Mouse (Mus musculus) urinary bladder, postnatal 25 days (tissue): ENCODE results near the gene Rrp1.
"Not testable (repeated sequence)": the region's sequence is repeated elsewhere in the genome, so short reads cannot be mapped to it uniquely, and the experiment has no call there.

Experiments used
- DNase-seq: peaks from one replicate; pipeline ENCODE4 v3.0.0; 2022; ENCODE audit warnings: low spot score

Rrp1 gene

DNA sequence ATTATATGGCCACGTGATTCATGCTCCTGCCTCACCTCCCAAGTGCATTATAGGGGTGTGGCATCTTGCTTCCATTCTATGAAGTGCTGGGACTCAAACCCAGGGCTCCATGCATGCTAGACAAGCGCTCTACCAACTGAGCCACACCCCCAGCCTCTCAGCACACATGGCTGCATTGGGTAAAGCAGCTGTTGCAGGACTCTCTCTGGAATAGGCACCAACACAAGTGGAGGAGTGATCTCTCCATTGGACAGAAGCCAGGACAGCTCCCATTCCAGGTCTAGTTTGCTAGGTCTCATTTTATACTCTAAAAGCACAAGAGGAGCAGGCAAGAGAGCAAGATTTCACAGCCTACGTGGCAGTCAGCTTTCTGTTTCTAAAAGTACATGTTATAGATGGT is 29.3 kb downstream of the Rrp1 start:
- DNase-seq: no peak

DNA sequence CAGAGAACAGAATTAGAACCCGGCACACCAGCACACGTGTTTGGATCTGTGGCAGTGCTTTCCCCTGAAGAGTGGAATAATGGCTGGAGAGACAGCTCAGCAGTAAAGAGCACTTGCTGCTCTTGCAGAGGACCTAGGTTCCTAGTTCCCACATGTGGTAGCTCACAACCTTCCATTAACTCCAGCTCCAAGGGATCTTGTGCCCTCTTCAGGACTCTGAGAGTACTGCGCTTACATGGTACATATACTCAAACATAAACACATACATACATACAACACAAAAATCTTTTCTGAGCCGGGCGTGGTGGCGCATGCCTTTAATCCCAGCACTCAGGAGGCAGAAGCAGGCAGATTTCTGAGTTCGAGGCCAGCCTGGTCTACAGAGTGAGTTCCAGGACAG is 34.3 kb downstream of the Rrp1 start:
- no peak for DNase-seq

DNA sequence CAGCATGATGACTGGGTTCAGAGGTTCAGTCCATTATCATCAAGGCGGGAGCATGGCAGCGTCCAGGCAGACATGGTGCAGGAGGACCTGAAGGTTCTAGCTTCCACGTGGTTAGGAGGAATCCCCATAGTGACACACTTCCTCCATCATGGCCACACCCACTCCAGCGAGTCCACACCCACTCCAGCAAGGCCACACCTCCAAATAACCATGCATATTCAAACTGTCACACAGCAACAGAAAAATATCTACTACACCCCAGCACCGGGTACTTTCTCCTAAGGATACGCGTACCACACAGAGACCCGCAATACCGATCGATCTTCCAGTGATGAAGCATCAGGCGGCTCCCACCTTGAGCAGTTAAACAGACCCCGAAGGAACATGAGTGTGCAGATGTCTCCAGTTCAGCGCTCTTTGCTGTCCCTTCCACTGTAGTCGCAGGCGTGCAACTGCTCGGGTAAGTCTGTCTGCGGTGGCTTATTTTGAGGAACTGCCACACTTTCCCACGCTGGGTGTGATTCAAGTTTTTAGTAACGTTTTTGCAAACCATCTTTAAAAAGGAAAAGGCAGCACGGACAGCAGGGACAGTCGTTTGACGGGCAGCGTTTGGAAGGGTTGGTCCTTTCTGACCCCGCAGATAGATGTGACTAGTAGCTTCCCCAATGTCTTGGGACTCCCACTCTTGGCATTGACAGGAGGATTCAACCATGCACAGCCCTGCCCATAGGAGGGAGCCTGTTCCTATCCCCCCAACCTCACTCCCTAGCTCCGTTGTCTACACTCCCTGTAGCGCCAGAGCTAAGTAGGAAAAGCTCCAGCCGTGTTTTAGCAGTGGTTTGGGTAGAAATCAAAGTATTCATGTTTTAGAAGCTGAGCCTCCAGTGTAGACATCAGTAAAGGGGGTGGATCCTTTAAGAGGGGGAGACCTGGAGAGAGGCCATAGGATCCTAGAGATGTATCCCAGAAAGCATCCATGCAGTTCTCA is 39.9 kb downstream of the Rrp1 start:
- no peak for DNase-seq

DNA sequence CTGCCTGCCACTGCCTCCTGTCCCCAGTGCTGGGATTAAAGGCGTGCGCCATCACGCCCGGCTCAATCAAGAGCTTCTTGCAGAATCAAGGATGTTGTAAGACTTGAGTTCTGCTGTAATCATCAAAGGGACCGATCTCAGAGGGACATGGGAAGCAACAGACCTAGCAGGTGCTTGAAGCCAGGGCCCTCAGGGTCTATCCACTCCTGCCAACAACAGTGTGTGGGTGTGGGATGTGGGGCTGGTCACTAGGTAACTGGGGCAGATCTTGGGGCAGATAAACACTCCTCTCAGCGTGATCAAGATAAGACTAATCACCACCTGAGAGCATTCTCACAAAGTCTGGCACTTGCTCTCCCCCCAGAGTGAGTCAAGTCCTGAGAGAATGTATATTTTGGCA is 41.1 kb downstream of the Rrp1 start:
- DNase-seq: no peak

DNA sequence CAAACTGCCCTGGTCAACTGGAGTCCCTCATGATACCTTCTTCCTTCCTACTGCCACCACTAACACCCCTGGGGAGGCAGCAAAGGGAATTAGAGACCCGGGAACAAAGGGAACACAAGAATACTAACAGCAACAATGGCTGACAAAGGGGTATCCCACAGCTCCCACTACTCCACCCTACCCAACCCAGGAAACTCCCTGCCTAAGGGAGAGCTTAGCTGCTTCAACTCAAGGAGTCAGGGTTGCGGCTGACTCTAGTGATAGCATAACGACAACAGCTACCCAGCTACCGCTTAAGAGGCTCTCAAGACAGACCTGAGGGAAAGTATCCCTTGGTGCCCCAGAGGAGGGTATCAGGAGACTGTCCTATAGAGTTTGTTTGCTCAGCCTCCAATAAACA is 45.3 kb downstream of the Rrp1 start:
- no peak for DNase-seq

DNA sequence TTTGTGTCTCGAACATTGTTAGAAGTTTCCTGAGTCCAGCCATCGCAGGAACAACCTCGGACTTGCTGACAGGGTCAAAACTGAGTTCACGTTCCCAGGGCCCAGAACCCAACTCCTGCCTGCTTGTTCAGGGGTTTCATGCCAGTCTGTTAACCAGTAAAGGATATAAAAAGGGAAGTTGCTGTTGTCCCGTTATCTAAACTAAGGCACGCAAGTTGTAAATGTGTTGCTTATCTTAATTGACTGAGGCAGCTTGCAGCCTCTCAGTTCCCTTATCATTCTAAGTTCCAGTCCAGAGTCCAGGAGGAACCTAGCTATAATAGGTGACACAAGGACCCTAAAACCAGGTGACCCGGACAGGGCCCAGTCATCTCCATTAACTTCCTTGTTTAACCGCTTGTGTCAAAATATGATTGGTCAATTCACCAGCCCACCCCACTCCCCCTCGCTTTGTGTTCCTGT is 46.0 kb downstream of the Rrp1 start:
- DNase-seq: no peak

DNA sequence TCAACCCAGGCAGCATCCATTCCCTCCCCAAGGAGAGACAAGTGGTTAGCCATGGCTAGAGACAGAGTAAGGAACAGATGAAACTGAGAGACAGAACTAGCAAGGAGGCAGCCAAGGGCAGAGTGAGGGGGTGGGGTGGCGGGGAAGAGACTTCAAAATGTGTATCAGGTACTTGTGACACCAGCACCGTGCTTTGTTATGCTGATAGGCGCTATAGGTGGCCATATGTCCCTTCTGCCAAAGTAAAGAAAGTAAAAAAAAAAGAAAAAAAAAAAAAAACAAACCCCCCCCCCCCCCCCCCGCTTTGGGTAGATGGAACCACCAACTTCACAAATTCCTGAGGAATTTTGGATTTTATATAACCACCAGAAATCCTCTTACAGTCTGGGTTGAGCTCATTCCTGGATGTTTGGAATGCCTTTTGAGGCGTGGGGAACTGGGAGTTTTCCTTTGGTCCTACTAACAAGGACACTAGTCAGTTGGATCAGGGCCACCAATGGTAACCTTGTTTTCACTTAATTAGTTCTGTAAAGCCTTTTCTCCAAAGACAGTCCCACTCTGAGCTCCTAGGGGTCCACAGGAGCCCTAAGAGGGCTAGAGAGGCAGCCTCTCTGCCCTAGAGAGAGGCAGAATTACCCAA is 46.5 kb downstream of the Rrp1 start:
- DNase-seq: no peak

DNA sequence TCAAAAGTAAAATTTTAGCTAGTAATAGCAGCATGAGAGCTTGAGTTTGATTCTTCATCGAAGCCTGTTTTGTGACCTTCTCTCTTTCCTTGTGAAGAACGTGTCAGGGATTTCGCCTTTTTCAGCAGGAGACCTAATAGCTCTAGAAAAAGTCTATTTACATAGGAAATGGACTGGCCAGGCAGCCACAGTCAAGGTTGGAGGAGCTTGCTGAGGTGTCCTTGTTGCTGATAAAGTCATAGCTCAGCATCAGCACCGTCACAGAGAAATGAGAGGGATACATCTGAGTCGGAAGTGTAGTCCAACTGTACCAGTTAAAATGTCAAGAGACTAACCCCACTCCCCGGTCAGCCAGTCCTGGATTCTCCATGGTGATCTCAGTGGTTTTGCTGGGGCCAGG is 47.3 kb downstream of the Rrp1 start:
- DNase-seq: no peak

DNA sequence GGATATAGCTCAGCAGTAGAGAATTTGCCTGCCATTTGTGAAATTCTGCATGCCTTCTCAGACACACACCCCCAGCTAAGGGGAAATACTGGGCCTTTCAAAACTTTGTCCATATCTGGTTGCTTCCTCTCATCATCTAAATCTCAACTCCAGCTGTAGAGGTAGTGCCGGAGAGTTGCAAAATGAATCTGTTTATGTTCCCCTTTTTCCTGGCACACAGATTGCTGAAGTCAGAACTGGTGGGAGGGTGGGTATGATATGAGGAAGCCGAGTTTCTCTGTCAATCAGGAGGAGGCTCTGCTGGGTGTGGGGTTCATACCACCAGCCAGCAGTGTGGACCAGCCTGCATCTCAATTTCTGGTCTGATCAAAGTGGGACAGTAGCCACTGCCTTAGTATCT is 48.7 kb downstream of the Rrp1 start:
- no peak for DNase-seq

DNA sequence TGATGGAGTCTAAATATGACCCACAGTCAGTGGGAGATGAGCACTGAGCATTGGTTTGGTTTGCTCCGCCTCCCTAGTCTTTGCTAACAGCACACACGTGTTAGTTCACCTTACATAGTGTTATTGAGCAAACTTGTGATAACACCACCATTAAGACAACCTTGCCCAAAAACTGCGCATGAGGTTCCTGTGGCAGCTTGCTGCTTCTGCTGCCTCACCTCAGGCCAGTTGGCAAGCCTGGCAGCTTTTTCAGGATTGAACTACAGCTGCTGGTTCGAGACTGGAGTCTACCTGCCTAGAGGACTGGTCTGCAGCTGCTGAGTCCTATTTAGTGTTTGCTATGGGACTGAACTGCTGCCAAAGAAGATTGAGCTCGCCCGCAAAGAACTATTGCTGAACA is 49.5 kb downstream of the Rrp1 start:
- DNase-seq: no peak

DNA sequence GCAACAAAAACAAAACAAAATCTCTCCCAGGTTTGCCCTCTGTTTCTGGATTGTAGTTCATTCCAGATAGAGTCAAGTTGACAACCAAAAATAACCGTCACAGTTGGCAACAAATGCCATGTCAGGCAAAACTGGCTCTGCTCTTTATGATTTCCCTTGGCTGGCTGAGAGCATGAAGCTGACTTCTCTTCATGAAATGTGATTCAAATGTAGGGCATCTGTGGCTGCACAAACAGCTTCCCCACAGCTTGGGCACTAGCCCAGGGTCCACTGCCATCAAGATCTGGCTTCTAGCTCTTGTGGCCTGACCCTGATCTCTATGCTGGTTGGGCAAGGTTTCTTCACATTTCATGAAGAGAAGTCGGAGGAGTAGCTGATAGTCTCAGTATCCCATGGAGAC is 50.9 kb downstream of the Rrp1 start:
- no peak for DNase-seq

DNA sequence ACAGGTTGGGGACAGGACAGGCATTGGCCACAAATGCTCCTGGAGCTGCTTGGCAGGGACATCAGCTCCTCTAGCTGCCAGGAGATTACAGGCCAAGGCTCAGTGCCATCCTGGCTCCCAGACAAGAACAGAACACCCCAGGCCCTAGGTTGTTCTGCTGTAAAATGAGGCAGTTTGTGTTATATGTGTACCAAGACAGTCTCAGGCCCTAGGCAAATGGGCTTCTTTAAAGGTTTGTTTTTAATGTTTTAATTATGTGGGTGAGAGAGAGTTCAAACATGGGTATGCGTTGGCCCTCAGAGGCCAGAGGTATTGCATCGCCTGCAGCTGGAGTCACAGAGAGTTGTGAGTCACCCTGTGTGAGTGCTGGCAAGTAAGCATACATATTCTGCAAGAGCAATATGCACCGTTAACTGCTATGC is 52.5 kb downstream of the Rrp1 start:
- no peak for DNase-seq

DNA sequence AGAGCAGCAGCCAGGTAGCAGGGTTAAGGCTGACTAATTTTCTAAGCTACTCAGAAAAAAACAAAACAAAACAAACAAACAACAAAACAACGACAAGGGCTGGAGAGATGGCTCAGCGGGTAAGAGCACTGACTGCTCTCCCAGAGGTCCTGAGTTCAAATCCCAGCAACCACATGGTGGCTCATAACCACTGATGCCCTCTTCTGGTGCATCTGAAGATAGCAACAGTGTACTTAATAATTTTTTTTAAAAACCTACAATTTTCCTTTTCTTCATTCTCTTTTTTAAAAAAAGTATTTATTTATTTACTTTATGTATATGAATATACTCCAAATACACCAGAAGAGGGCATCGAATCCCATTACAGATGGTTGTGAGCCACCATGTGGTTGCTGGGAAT is 53.8 kb downstream of the Rrp1 start:
- DNase-seq: not testable (repeated sequence)

DNA sequence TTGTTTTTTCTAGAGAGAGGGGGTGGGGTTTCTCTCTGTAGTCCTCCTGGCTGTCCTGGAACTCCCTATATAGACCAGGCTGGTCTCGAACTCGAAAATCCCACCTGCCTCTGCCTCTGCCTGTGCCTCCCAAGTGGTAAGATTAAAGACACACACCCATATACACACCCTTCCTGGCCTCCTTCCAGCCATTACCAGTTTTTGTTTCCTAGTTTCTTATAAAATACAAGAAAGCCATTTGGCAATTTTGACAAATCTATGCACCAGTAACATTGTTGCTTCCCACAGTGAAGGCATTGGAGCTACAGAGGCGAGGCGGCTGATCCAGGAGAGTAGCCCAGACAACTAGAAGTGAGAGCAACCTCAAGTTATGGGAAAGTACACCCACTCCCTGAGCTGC is 54.6 kb downstream of the Rrp1 start:
- DNase-seq: no peak

DNA sequence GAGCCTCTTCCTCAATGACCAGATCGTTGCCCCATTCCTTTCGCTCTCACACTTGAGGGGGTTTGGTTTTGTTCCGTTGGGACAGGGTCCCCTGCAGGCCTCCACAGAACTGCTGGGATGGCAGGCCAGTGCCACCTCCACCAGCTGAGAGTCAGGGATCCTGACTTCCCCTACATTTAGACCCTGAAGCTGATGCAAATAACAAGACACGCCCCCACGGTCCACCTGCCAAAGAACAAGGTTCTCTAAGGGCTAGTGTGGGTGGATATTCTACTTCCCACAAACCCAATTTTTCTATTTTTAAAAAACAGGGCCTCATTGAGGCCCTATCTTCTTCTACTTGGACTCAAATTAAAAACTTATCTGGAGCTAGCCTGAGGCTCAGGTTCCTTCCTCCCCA is 55.1 kb downstream of the Rrp1 start:
- DNase-seq: no peak

DNA sequence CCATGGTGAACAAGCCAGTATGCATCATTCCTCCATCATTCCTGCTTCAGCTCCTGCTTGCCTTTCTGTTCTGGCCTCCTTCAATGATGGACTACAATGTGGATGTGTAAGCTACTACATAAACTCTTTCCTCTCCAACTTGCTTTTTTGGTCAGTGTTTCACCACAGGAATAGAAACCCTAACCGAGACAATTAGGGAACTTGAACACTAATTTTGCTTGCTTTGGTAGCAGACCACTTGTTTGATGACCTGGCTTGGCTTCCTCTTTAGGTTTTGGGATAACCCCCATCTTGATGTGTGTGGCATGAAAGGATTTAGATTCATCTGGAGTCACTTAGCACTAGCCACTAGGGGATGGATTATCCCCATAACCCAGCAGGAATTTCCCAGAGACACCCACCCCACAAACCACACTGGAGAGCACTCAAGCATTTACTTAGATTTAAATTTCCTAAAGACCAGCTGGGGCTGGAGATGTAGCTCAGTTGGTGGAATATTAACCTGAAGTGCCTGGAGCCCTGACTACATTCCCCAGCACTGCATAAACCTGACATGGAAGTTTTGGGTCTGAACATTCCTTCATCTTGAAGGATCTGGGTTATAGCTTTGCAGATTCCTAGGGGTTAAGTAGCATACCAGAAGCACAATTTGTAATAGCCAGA is 56.8 kb downstream of the Rrp1 start:
- DNase-seq: no peak

DNA sequence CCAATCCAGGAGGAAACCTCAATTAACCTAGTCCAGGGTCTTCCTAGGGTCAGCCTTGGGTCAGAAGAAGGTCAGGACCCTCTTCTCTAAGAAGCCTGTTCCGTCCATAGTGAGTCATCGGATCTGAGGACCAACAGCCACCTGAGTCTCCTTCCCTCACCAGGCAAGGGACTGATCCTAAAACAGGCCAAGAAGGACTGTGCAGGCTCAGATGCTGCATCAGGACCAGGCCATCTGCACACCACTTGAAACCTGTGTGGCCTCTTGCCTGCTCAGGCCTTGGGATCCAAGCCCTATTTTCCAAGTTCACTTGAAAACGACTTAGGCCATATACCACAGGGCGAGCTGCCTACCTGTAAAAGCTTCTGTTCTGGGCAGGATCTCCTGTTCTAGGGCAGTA is 59.6 kb downstream of the Rrp1 start:
- no peak for DNase-seq

DNA sequence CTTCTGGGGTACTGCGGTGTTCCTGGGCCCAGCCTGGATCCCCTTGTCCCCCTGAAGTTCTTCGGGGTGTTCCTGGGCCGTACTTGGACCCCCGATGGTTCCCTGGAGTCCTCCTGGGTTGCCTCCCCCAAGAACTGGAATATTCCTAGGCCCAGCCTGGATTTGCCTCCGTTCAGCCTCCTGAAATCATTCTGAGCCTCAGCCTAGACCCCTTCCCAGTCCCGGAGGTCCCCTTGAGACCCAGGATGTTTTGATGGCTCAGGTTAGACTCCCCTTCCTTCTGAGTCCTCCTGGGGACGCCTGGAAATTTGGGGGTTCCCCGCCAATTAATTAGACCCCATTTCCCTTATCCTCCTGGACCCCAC is 60.2 kb downstream of the Rrp1 start:
- no peak for DNase-seq

DNA sequence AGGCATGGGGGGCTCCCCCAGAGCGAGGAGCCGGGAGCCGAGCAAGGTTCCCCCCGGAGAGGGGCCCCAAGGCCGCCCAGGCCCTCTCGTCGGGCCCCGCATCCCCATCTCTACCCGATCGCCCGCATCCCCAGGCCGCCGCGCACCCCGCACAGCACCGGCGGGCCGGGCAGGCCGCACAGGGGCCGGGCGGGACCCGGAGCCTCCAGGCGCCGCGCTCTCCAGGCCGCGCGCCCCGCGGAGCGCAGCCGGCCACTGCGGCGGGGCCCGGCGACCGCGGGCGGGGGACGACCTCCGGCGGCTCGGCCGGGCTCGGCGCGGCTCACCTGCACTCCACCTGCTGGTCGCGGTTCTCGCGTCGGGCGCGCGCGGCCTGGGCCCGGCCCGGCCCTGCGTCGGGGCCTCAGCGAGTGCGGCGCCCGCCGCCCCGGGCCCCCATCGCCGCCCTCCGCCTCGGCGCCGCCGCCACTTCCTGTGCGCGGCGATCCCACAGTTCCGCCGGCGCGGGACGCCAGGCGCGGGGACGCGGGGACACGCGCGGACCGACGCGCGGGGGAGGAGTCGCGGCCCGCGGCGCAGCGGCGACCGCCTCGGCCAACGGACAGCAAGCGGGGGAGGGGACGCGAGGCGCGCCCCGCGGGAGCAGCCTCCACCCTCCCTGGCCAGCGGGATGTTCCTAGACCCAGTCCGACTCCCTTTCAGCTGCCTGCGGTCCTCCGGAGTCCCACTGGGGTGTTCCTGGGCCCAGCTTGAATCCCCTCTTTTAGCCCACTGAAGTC is 60.8 kb downstream of the Rrp1 start, which contains the start of gene Agpat3:
Gene Agpat3, minus strand, starts transcription at position 603 of the 779 bp plus-strand sequence.
- peak; percentile 51 for DNase-seq

DNA sequence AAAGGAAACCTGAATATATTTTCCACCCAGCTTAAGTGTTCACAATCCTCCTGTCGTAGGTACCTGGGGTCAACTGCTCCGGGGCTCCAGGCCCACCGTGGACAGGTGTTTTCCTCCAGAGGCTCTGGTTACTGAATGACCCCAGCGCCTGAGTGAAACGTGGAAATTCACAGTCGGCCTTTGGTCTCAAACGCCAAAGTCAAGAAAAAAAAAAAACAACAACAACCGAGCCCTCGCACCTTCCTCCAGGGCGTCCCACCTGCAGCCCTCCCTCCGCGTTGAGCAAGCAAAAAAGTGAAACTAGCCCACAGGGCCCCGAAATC is 61.3 kb downstream of the Rrp1 start:
- DNase-seq: no peak

DNA sequence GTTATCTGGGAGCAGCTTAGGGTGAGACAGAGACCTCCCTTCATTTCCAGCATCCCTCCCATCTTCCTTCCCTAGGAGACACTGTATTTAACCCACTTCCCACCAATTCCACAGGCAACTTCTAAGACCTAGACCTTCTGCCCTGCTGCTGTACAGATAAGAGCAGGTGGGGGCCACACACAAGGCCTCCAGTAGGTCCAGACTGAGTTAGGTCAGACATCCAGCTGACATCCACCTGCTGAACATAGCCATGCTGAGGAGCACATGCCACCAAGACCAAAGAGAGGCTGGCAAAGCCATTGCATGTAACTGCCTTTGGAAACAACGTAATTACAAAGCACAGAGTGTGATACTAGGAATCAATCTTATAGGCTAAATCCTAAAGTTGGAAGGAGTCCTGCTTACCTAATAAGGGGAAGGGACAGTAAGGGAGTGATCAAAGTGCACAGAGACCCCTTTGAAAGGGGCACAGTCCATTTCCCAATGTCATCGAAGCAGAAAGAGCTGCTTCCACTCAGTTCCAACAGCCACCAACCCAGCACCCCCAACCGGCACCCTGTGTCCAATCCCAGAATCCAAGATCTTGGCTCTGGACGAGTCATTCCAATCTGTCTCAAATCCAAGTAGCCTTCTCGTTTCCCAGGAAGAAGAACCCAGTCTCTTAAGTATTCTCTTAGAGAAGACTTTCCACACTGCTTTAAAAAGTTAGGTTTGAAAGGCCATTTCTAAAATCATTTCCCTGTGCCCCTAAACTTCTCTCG is 61.9 kb downstream of the Rrp1 start:
- no peak for DNase-seq
